Mouse (Mus musculus) CH12.LX (cell line): Measurements from ENCODE around the gene Tmem229b. TPM values are rescaled to one million over a fixed set of nuclear protein-coding genes. Genes with fewer than 3 reads are reported as not detected.

Experiments used
- DNase-seq: peaks from one replicate; pipeline ENCODE4 v3.0.0-alpha.2; 2013; ENCODE audit errors: extremely low read depth
- H3K27ac ChIP-seq: 2 replicates; pipeline ENCODE4 v1.5.1; 2012; ENCODE audit warnings: low read depth, mild to moderate bottlenecking, control low read depth, moderate library complexity; ENCODE audit not compliant: insufficient read depth
- H3K27me3 ChIP-seq: replicated peaks from 2 replicates; pipeline ENCODE3; 2012; ENCODE audit warnings: inconsistent platforms
- H3K36me3 ChIP-seq, 2 experiments: replicated peaks in 1 of 2; 2 replicates each; pipeline versions ENCODE3 to v1.6.1; 2012; ENCODE audit warnings: inconsistent platforms in 1 of 2, low read length in 1 of 2, mild to moderate bottlenecking in 1 of 2, mixed read lengths in 1 of 2, moderate library complexity in 1 of 2; ENCODE audit not compliant: control insufficient read depth in 1 of 2, insufficient read depth in 1 of 2
- H3K4me1 ChIP-seq, 2 experiments: 2 replicates each; pipeline ENCODE4 v1.6.1; 2012; ENCODE audit warnings: inconsistent platforms in 1 of 2, moderate library complexity in 1 of 2; ENCODE audit not compliant: insufficient read depth in 2 of 2, control insufficient read depth in 1 of 2
- H3K4me2 ChIP-seq: 2 replicates; pipeline ENCODE4 v1.6.1; 2012; ENCODE audit warnings: low read depth, mild to moderate bottlenecking, control low read depth; ENCODE audit not compliant: poor library complexity, insufficient read depth, severe bottlenecking
- H3K4me3 ChIP-seq, 3 experiments: fragments of 150-350 bp in 1 of 3; sonication (generic) in 1 of 3; replicated peaks in 1 of 3; 2 replicates each; pipeline versions ENCODE3 to v1.5.1; 2011 to 2012; ENCODE audit warnings: low read depth in 2 of 3, low read length in 2 of 3, mild to moderate bottlenecking in 2 of 3, moderate library complexity in 2 of 3, control low read depth in 1 of 3, improper control_type of control experiment in 1 of 3, inconsistent platforms in 1 of 3, mixed read lengths in 1 of 3; ENCODE audit not compliant: poor library complexity in 1 of 3
- H3K79me2 ChIP-seq: replicated peaks from 2 replicates; pipeline ENCODE4 v1.6.1; 2012; ENCODE audit warnings: mild to moderate bottlenecking, moderate library complexity; ENCODE audit not compliant: control insufficient read depth, poor library complexity, insufficient read depth, severe bottlenecking; ENCODE audit errors: extremely low read depth
- H3K9ac ChIP-seq: 2 replicates; pipeline ENCODE4 v1.6.1; 2012; ENCODE audit warnings: low read depth, mild to moderate bottlenecking, control low read depth, moderate library complexity; ENCODE audit not compliant: insufficient read depth
- H3K9me3 ChIP-seq: replicated peaks from 2 replicates; pipeline ENCODE3; 2012; ENCODE audit warnings: low read length, inconsistent platforms, mixed read lengths
- BHLHE40 ChIP-seq: IDR thresholded peaks from 2 replicates; pipeline ENCODE4 v1.6.1; 2011; ENCODE audit warnings: mild to moderate bottlenecking, low read depth, low read length, improper control_type of control experiment
- CHD1 ChIP-seq: IDR thresholded peaks from 2 replicates; pipeline ENCODE4 v1.6.1; 2012; ENCODE audit warnings: low read depth, low read length, improper control_type of control experiment, inconsistent platforms
- CHD2 ChIP-seq: IDR thresholded peaks from 2 replicates; pipeline ENCODE4 v1.6.1; 2011; ENCODE audit warnings: low read length, improper control_type of control experiment
- CTCF ChIP-seq, 2 experiments: IDR thresholded peaks in 1 of 2; conservative IDR thresholded peaks in 1 of 2; 2 replicates each; pipeline ENCODE4 v1.5.1; 2011 to 2012; ENCODE audit warnings: low read depth in 2 of 2, low read length in 2 of 2, improper control_type of control experiment in 1 of 2, inconsistent platforms in 1 of 2, mild to moderate bottlenecking in 1 of 2, moderate library complexity in 1 of 2
- E2F4 ChIP-seq: IDR thresholded peaks from 2 replicates; pipeline ENCODE4 v1.6.1; 2011; ENCODE audit warnings: low read depth, low read length, improper control_type of control experiment; ENCODE audit not compliant: insufficient replicate concordance
- ELF1 ChIP-seq: IDR thresholded peaks from 2 replicates; pipeline ENCODE4 v1.6.1; 2014; ENCODE audit warnings: low read depth, mild to moderate bottlenecking, inconsistent platforms, low read length, improper control_type of control experiment
- EP300 ChIP-seq: IDR thresholded peaks from 2 replicates; pipeline ENCODE4 v1.6.1; 2011; ENCODE audit warnings: low read length, improper control_type of control experiment
- ETS1 ChIP-seq: conservative IDR thresholded peaks from 2 replicates; pipeline ENCODE4 v1.6.1; 2012; ENCODE audit warnings: low read depth, mild to moderate bottlenecking, inconsistent platforms, low read length, improper control_type of control experiment, moderate library complexity
- HCFC1 ChIP-seq: IDR thresholded peaks from 2 replicates; pipeline ENCODE4 v1.6.1; 2012; ENCODE audit warnings: low read depth, mild to moderate bottlenecking, inconsistent platforms, low read length, improper control_type of control experiment
- IRF4 ChIP-seq: IDR thresholded peaks from 2 replicates; pipeline ENCODE4 v1.6.1; 2014; ENCODE audit warnings: low read depth, mild to moderate bottlenecking, inconsistent platforms, low read length, improper control_type of control experiment
- JUN ChIP-seq: IDR thresholded peaks from 2 replicates; pipeline ENCODE4 v1.6.1; 2011; ENCODE audit warnings: low read depth, mild to moderate bottlenecking, low read length, improper control_type of control experiment, moderate library complexity; ENCODE audit not compliant: insufficient read depth
- JUND ChIP-seq: conservative IDR thresholded peaks from 2 replicates; pipeline ENCODE4 v1.6.1; 2011; ENCODE audit warnings: low read depth, low read length, improper control_type of control experiment
- KAT2A ChIP-seq: IDR thresholded peaks from 2 replicates; pipeline ENCODE4 v1.6.1; 2012; ENCODE audit warnings: low read length, improper control_type of control experiment, inconsistent platforms; ENCODE audit not compliant: insufficient replicate concordance
- MAFK ChIP-seq: IDR thresholded peaks from 2 replicates; pipeline ENCODE4 v1.6.1; 2011; ENCODE audit warnings: low read length, improper control_type of control experiment; ENCODE audit not compliant: insufficient replicate concordance
- MAX ChIP-seq: IDR thresholded peaks from 2 replicates; pipeline ENCODE4 v1.6.1; 2011; ENCODE audit warnings: low read length, improper control_type of control experiment
- MAZ ChIP-seq: IDR thresholded peaks from 2 replicates; pipeline ENCODE4 v1.6.1; 2012; ENCODE audit warnings: low read depth, mild to moderate bottlenecking, inconsistent platforms, low read length, improper control_type of control experiment, moderate library complexity
- MXI1 ChIP-seq: IDR thresholded peaks from 2 replicates; pipeline ENCODE4 v1.6.1; 2011; ENCODE audit warnings: mild to moderate bottlenecking, low read depth, low read length, improper control_type of control experiment
- NRF1 ChIP-seq: IDR thresholded peaks from 2 replicates; pipeline ENCODE4 v1.6.1; 2014; ENCODE audit warnings: low read depth, mild to moderate bottlenecking, inconsistent platforms, low read length, improper control_type of control experiment, moderate library complexity
- PAX5 ChIP-seq: IDR thresholded peaks from 2 replicates; pipeline ENCODE4 v1.6.1; 2012; ENCODE audit warnings: low read length, inconsistent platforms, mixed read lengths
- POLR2A ChIP-seq: IDR thresholded peaks from 2 replicates; pipeline ENCODE4 v1.6.1; 2011; ENCODE audit warnings: low read depth, mild to moderate bottlenecking, improper control_type of control experiment, low read length
- POLR2AphosphoS2 ChIP-seq: IDR thresholded peaks from 2 replicates; pipeline ENCODE4 v1.6.1; 2011; ENCODE audit warnings: low read depth, low read length, improper control_type of control experiment
- RAD21 ChIP-seq: IDR thresholded peaks from 2 replicates; pipeline ENCODE4 v1.6.1; 2011; ENCODE audit warnings: low read depth, mild to moderate bottlenecking, low read length, improper control_type of control experiment, moderate library complexity
- RCOR1 ChIP-seq: conservative IDR thresholded peaks from 2 replicates; pipeline ENCODE4 v1.6.1; 2012; ENCODE audit warnings: low read depth, mild to moderate bottlenecking, inconsistent platforms, low read length, improper control_type of control experiment
- SIN3A ChIP-seq: IDR thresholded peaks from 2 replicates; pipeline ENCODE4 v1.6.1; 2012; ENCODE audit warnings: low read length, improper control_type of control experiment, inconsistent platforms
- SMC3 ChIP-seq: IDR thresholded peaks from 2 replicates; pipeline ENCODE4 v1.6.1; 2011; ENCODE audit warnings: low read depth, low read length, improper control_type of control experiment
- USF2 ChIP-seq: conservative IDR thresholded peaks from 2 replicates; pipeline ENCODE4 v1.6.1; 2011; ENCODE audit warnings: low read depth, low read length, improper control_type of control experiment
- ZKSCAN1 ChIP-seq: IDR thresholded peaks from 2 replicates; pipeline ENCODE4 v1.6.1; 2012; ENCODE audit warnings: low read depth, inconsistent platforms, low read length, improper control_type of control experiment, borderline replicate concordance
- ZMIZ1 ChIP-seq: IDR thresholded peaks from 2 replicates; pipeline ENCODE4 v1.6.1; 2012; ENCODE audit warnings: low read depth, mild to moderate bottlenecking, inconsistent platforms, low read length, improper control_type of control experiment
- ZNF384 ChIP-seq: IDR thresholded peaks from 2 replicates; pipeline ENCODE4 v1.6.1; 2012; ENCODE audit warnings: low read depth, low read length, improper control_type of control experiment, inconsistent platforms
- dilution Hi-C: fragments of 300-500 bp; cut with MboI; formaldehyde crosslinking; loops from 2 replicates; pipeline ENCODE4 v1.14.3; 2020; ENCODE audit warnings: low sequenced_read_pairs; ENCODE audit not compliant: extremely low pct_unique_long_range_greater_than_20kb, extremely low pct_ligation_motif_present
- in situ Hi-C: fragments of 300-500 bp; cut with MboI; formaldehyde crosslinking; loops from 3 replicates; pipeline ENCODE4 v1.14.3; 2019; ENCODE audit warnings: low sequenced_read_pairs, low pct_ligation_motif_present, low pct_unique_long_range_greater_than_20kb, mixed read lengths
- polyA plus RNA-seq: library from polyadenylated mRNA; unstranded; fragments of >175 nt; gene quantifications from 2 replicates; pipeline ENCODE4 v1.2.1, GENCODE M21; 2012; ENCODE audit warnings: low read depth; ENCODE audit not compliant: insufficient read length
- total RNA-seq, 2 experiments: library from RNA; depleted of rRNA; stranded (reverse); fragments of 300-350 nt in 1 of 2; fragments of >200 nt in 1 of 2; gene quantifications; 2 replicates each; pipeline ENCODE4 v1.2.3; 2012 to 2014

The Tmem229b gene
- total and polyA plus RNA-seq, 3 experiments: 41.7 to 129 (median 66.5) TPM

- DNase-seq: no peak
- TF ChIP-seq RCOR1 (no peak), CHD1 (no peak), ZMIZ1 (no peak), SMC3 (no peak), ZNF384 (no peak), MAZ (no peak), JUN (no peak), SIN3A (no peak), PAX5 (no peak), JUND (no peak), MAFK (no peak), RAD21 (no peak), ETS1 (no peak), BHLHE40 (no peak), POLR2A (no peak)
- Histone ChIP-seq H3K79me2 (no peaks in the 10 kb centered on the region), H3K9ac (no peak overlapping the region), H3K27me3 (no peaks in the 10 kb centered on the region), H3K9me3 (no peaks in the 10 kb centered on the region), H3K36me3 (no peaks in the 10 kb centered on the region), H3K4me2 (no peak overlapping the region), H3K27ac (no peak overlapping the region), H3K4me1 (peaks cover 6 to 47% of the 10 kb centered on the region in 2 experiments), H3K4me3 (no peak overlapping the region)
- dilution Hi-C loops: no loop called here
- in situ Hi-C loops: loop anchor here (5.0 kb wide), 3 partner anchors 56 to 176 kb away; partner anchors contain the start of gene Tmem229b
Observed at GRCm38 (mm10) chr12:78921421-78921820, 86.0 kb downstream of the Tmem229b start.

GRCm38 (mm10) chr12:78919079-78919712 is 88.2 kb downstream of the Tmem229b start:
- H3K9me3 ChIP-seq: no peaks in the 10 kb centered on the region
- in situ Hi-C loops: no loop called here
- 0 out of 2 replicates have a peak overlapping the region, but pooled peaks have one; percentile 25 for H3K9ac ChIP-seq
- H3K27ac ChIP-seq: no peak overlapping the region
- no peaks in the 10 kb centered on the region for H3K36me3 ChIP-seq
- peaks cover 3 to 36% of the 10 kb centered on the region in 2 experiments for H3K4me1 ChIP-seq
- dilution Hi-C loops: no loop called here
- peak overlapping the region; percentile 80 for H3K4me2 ChIP-seq
- no peak overlapping the region for H3K4me3 ChIP-seq
- DNase-seq: peak; percentile 92
- no peaks in the 10 kb centered on the region for H3K79me2 ChIP-seq
- H3K27me3 ChIP-seq: no peaks in the 10 kb centered on the region
- TF ChIP-seq CHD1 (no peak), POLR2A (no peak), SMC3 (peak; percentile 93), PAX5 (no peak), SIN3A (no peak; the same call in 1 of the 2 replicates), MAX (peak; percentile 58; the same call in 1 of the 2 replicates), USF2 (no peak), E2F4 (0 out of 2 replicates have a peak, but pooled peaks have one; percentile 43), ETS1 (no peak), KAT2A (no peak), CTCF (conservative IDR thresholded peaks at IDR 0.05 in 1 of 2, IDR thresholded peaks at IDR 0.05 in 1 of 2; ENCODE audit: low read depth in 2 of 2, low read length in 2 of 2) (peak; percentile 96 to 97), MAZ (no peak), ZMIZ1 (no peak), JUND (peak; percentile 20; the same call in 1 of the 2 replicates), ZNF384 (no peak), ELF1 (peak; percentile 14; the same call in 1 of the 2 replicates), CHD2 (no peak), HCFC1 (peak; percentile 22; the same call in 1 of the 2 replicates), POLR2AphosphoS2 (no peak), NRF1 (0 out of 2 replicates have a peak, but pooled peaks have one; percentile 35), IRF4 (peak; percentile 41; the same call in 1 of the 2 replicates), EP300 (peak; percentile 36; the same call in 1 of the 2 replicates), BHLHE40 (peak; percentile 4; the same call in 1 of the 2 replicates), ZKSCAN1 (no peak), RCOR1 (no peak), MAFK (0 out of 2 replicates have a peak, but pooled peaks have one; percentile 2), JUN (no peak), MXI1 (peak; percentile 42; the same call in 1 of the 2 replicates)
